9 mouse cellular contexts compared by ENCODE assay signal in genomic region chr13:107406977-107407673, GRCm38 (mm10).
DNase-seq lines count a peak whose midpoint lies in the region; ATAC-seq and TF ChIP-seq lines count a peak whose summit lies in the region.
"Had no signal": no experiment of that assay in that cellular context is flagged by ENCODE, and none has a peak within 500 bp of the region (broad histone marks: within the 10 kb centered on the region; RNA-seq: fewer than 3 reads in every experiment).

No protein-coding gene starts in this region.

- intact Hi-C loops in gastrocnemius, adult 2 months (cut with DNase I): no loop called here

- H3K36me3 ChIP-seq in forebrain, postnatal 0 days (ENCODE audit: insufficient read depth): no peaks in the 10 kb centered on the region

- H3K4me1 ChIP-seq in forebrain, postnatal 0 days (ENCODE audit: insufficient read depth): peaks cover 12% of the 10 kb centered on the region

- no peaks in the 10 kb centered on the region for H3K27me3 ChIP-seq in forebrain, postnatal 0 days (ENCODE audit: insufficient read depth, low read length)
- H3K27me3 ChIP-seq: Patski had no signal

- 14% methylated on average over 5 of the region's 5 CpGs for WGBS in forebrain, postnatal 0 days

- peak; percentile 44 for TF ChIP-seq CTCF in forebrain, postnatal 0 days (IDR thresholded peaks at IDR 0.05; ENCODE audit: low read depth)
- no peak for TF ChIP-seq CTCF in gastrocnemius, adult 2 months (IDR thresholded peaks at IDR 0.05)

- no peaks in the 10 kb centered on the region for H3K9me3 ChIP-seq in forebrain, postnatal 0 days (ENCODE audit: low read length)

- H3K4me2 ChIP-seq in forebrain, postnatal 0 days (ENCODE audit: low read depth): peak overlapping the region; percentile 4; the same call in 1 of the 2 replicates

- no peak overlapping the region for H3K9ac ChIP-seq in forebrain, postnatal 0 days

- no peak overlapping the region for H3K4me3 ChIP-seq in forebrain, postnatal 0 days (ENCODE audit: low read depth, low read length)
- no peak overlapping the region for H3K4me3 ChIP-seq in gastrocnemius, adult 2 months

- H3K27ac ChIP-seq in forebrain, postnatal 0 days (ENCODE audit: low read depth, low read length): peak overlapping the region; percentile 52
- no peak overlapping the region for H3K27ac ChIP-seq in gastrocnemius, adult 2 months

- no peak for DNase-seq in cerebellum, adult 11-12 months
- DNase-seq in forebrain, postnatal 0 days: peak; percentile 73
- DNase-seq in layer of hippocampus, postnatal 36 days: peak; percentile 60
- peak; percentile 40 for DNase-seq in retina, postnatal 1 day
- DNase-seq in embryo, embryonic 9.5 days (ENCODE audit: extremely low spot score): no peak
- DNase-seq in adipocyte (ENCODE audit: low spot score): no peak
- no peak for DNase-seq in gastrocnemius, adult 2 months

- ATAC-seq in cerebellum, adult (ENCODE audit: insufficient number of reproducible peaks, low FRiP score, low TSS enrichment): 0 out of 2 replicates have a peak, but pooled peaks have one; percentile 42
- peak; percentile 94 for ATAC-seq in forebrain, postnatal 0 days
- ATAC-seq: Patski had no signal

Comparison
In these comparisons a context has a peak if more than half of its experiments do, and no peak if none do; other contexts are left out.
1. DNase-seq: peak in forebrain, postnatal 0 days (single experiment), layer of hippocampus, postnatal 36 days (2 of 2) and retina, postnatal 1 day (single experiment); none in cerebellum, adult 11-12 months (single experiment), embryo, embryonic 9.5 days (single experiment), adipocyte (single experiment) and gastrocnemius, adult 2 months (single experiment).